Mouse (Mus musculus): ENCODE measurements around the gene 2510009E07Rik. TPM values are rescaled to one million over a fixed set of nuclear protein-coding genes. Genes with fewer than 3 reads are reported as not detected.

Gene 2510009E07Rik
- polyA plus RNA-seq, 1 experiment: 0.80 TPM

- no peaks in the 10 kb centered on the region for H3K4me1 ChIP-seq (ENCODE audit: control insufficient read depth, insufficient read depth, low read length)
- no peak for TF ChIP-seq POLR2A (IDR thresholded peaks at IDR 0.05; ENCODE audit: control insufficient read depth, low read depth, low read length)
- TF ChIP-seq CTCF (IDR thresholded peaks at IDR 0.05; ENCODE audit: control insufficient read depth, insufficient read depth, insufficient replicate concordance, low read depth, low read length): no peak
- no peaks in the 10 kb centered on the region for H3K36me3 ChIP-seq (ENCODE audit: control insufficient read depth, insufficient read depth, low read length)
- H3K27ac ChIP-seq (ENCODE audit: control insufficient read depth, insufficient read depth, low read depth, low read length): no peak overlapping the region
- H3K4me3 ChIP-seq (ENCODE audit: control insufficient read depth, low read depth, low read length): no peak overlapping the region
- no peaks in the 10 kb centered on the region for H3K27me3 ChIP-seq (ENCODE audit: control insufficient read depth, insufficient read depth, low read length)
Measured at GRCm38 (mm10) chr16:21604354-21604753, 90.1 kb downstream of the 2510009E07Rik start.

Other genes with a start within 250 kb of the 2510009E07Rik start
- gene Ehhadh, start 93.1 kb upstream of the 2510009E07Rik start, polyA plus RNA-seq (2012; rRNA removed): 0.74 and 1.1 TPM in 2 replicates
- 0.49 and 0.51 TPM in 2 replicates for gene Map3k13, start 99.7 kb upstream of the 2510009E07Rik start, polyA plus RNA-seq (2012; rRNA removed)

All from testis, adult 2 months (tissue).